ENCODE assay signal across 8 mouse cellular contexts in the genomic region with DNA sequence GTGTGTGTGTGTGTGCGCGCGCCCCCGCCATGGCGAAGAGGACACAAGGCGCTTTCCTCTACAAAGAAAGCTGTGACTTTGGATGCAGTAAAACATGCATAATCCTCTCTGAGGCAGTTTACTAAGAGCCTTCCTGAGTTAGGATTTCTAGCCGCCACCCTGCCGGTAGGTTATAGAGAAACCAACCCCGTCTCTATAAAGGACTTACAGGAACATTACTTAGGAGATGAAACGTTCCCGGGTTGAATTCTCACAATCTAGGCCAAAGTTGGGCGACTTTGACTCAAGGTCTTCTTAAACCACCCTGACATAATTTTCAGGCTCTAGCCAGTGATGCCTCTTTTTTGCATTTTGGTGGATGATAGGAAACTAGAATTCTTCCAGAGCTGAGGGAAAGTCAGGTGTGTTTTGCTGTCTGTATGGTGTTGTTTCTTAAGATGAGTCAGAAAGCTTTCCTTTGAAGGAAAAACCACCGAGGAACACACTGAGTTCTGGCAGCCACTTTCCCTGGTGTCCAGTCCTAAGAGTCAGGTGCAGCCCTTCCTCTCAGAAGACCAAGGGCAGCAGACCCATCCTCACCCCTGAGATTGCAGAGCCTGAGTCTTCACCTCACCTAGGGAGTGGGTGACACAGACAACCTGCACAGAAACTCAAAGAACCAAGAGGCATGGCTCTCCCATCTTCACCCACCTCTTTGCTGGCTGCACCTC. TPM values are rescaled to one million over a fixed set of nuclear protein-coding genes. Genes with fewer than 3 reads are reported as not detected.
A peak's percentile ranks its signal among the peaks of the same experiment; 100 is the strongest.
DNase-seq lines count a peak whose midpoint lies in the region; ATAC-seq lines count a peak whose summit lies in the region.

No protein-coding gene starts in this region.

- H3K27me3 ChIP-seq in megakaryocyte, embryonic 14.5 days (replicated peaks): no peaks in the 10 kb centered on the region
- H3K27me3 ChIP-seq in limb, embryonic 13.5 days: no peaks in the 10 kb centered on the region
- no peaks in the 10 kb centered on the region for H3K27me3 ChIP-seq in stomach, embryonic 15.5 days (replicated peaks)

- peaks cover 44% of the 10 kb centered on the region for H3K36me3 ChIP-seq in megakaryocyte, embryonic 14.5 days (replicated peaks; ENCODE audit: low read length)
- H3K36me3 ChIP-seq in limb, embryonic 13.5 days: no peaks in the 10 kb centered on the region
- no peaks in the 10 kb centered on the region for H3K36me3 ChIP-seq in stomach, embryonic 15.5 days

- ATAC-seq in cerebellum, adult (ENCODE audit: insufficient number of reproducible peaks, low FRiP score, low TSS enrichment): no peak
- ATAC-seq in megakaryocyte, adult 5-6 weeks (ENCODE audit: poor library complexity, severe bottlenecking): no peak
- no peak for ATAC-seq in limb, embryonic 13.5 days (ENCODE audit: low FRiP score, low read depth)
- no peak for ATAC-seq in stomach, embryonic 15.5 days (ENCODE audit: insufficient read depth, low FRiP score, low read depth)

- peak overlapping the region; percentile 94; the same call in 1 of the 2 replicates for H3K27ac ChIP-seq in limb, embryonic 13.5 days
- H3K27ac ChIP-seq in stomach, embryonic 15.5 days: peak overlapping the region; percentile 99

- DNase-seq in cerebellum, adult 11-12 months: peak; percentile 24
- DNase-seq in retina, postnatal 1 day: no peak
- DNase-seq in thymus, postnatal 10 days (ENCODE audit: low spot score in 2 of 2): no peak

- no peaks in the 10 kb centered on the region for H3K9me3 ChIP-seq in megakaryocyte, embryonic 14.5 days
- H3K9me3 ChIP-seq in limb, embryonic 13.5 days: no peaks in the 10 kb centered on the region
- H3K9me3 ChIP-seq in stomach, embryonic 15.5 days: no peaks in the 10 kb centered on the region

- peak overlapping the region; percentile 99 for H3K4me2 ChIP-seq in limb, embryonic 13.5 days (replicated peaks)
- H3K4me2 ChIP-seq in stomach, embryonic 15.5 days: peak overlapping the region; percentile 74

- H3K4me3 ChIP-seq in megakaryocyte, embryonic 14.5 days (replicated peaks): peak overlapping the region; percentile 96
- H3K4me3 ChIP-seq in limb, embryonic 13.5 days: peak overlapping the region; percentile 80
- peak overlapping the region; percentile 73 for H3K4me3 ChIP-seq in stomach, embryonic 15.5 days (replicated peaks)

- H3K4me1 ChIP-seq in megakaryocyte, embryonic 14.5 days: peaks cover 79% of the 10 kb centered on the region
- H3K4me1 ChIP-seq in limb, embryonic 13.5 days: peaks cover 60% of the 10 kb centered on the region
- H3K4me1 ChIP-seq in stomach, embryonic 15.5 days: peaks cover 54% of the 10 kb centered on the region

- H3K9ac ChIP-seq in limb, embryonic 13.5 days: peak overlapping the region; percentile 94
- no peak overlapping the region for H3K9ac ChIP-seq in stomach, embryonic 15.5 days

- WGBS in limb, embryonic 13.5 days: 4% methylated on average over 9 of the region's 13 CpGs
- WGBS in stomach, embryonic 15.5 days: 3% methylated on average over 13 of the region's 13 CpGs

RNA-seq across cellular contexts. Expression of gene Elmsan1, which starts 24.1 kb away (rescaled TPM):
- polyA plus RNA-seq in megakaryocyte, embryonic 14.5 days (2012; ENCODE audit: insufficient read depth, low replicate concordance): 9.8 and 10.1 TPM in 2 replicates
- total RNA-seq in megakaryocyte, adult 5-6 weeks (2015): 24.6 and 27.0 TPM in 2 replicates
- total RNA-seq in megakaryocyte, adult 5-6 weeks (2017): 17.0 and 25.0 TPM in 2 replicates
- 8.9 and 9.9 TPM in 2 replicates for polyA plus RNA-seq in limb, embryonic 13.5 days (2015; fragmentation: Nextera tagmentation; extraction: Ambion mirVana)
- polyA plus RNA-seq in stomach, embryonic 15.5 days (2015; fragmentation: Nextera tagmentation; extraction: Ambion mirVana): 9.9 and 10.5 TPM in 2 replicates

RNA-seq across cellular contexts. Expression of gene Pnma1, which starts 46.3 kb away (rescaled TPM):
- polyA plus RNA-seq in megakaryocyte, embryonic 14.5 days (2012; ENCODE audit: insufficient read depth, low replicate concordance): 0.04 TPM in 1 of 2 replicates, not detected in the other
- total RNA-seq in megakaryocyte, adult 5-6 weeks (2015): 0.32 and 0.65 TPM in 2 replicates
- total RNA-seq in megakaryocyte, adult 5-6 weeks (2017): 0.16 and 0.73 TPM in 2 replicates
- 1.0 and 1.4 TPM in 2 replicates for polyA plus RNA-seq in limb, embryonic 13.5 days (2015; fragmentation: Nextera tagmentation; extraction: Ambion mirVana)
- 0.76 and 0.94 TPM in 2 replicates for polyA plus RNA-seq in stomach, embryonic 15.5 days (2015; fragmentation: Nextera tagmentation; extraction: Ambion mirVana)
